Mouse (Mus musculus) ES-E14 (cell line): ENCODE measurements at regions not wholly inside any gene's neighbourhood (a gene's known extent, or its start where the extent isn't known, plus 50 kb on each side); places are given as distances from the start of the nearest gene placed in this dataset.

Source experiments
- HCFC1 ChIP-seq: IDR thresholded peaks from 2 replicates; pipeline ENCODE4 v1.6.1; 2012; ENCODE audit warnings: low read length, inconsistent platforms, borderline replicate concordance; ENCODE audit not compliant: insufficient read depth
- ZNF384 ChIP-seq: IDR thresholded peaks from 2 replicates; pipeline ENCODE4 v1.6.1; 2012; ENCODE audit warnings: low read depth, low read length, inconsistent platforms

GRCm38 (mm10) chr1:92383749-92384148 lies 89.9 kb downstream of the Ndufa10 start:
- TF ChIP-seq HCFC1, result no peak
- TF ChIP-seq ZNF384, result no peak
